Mouse (Mus musculus): Measurements from ENCODE around the gene Tfip11. TPM values are rescaled to one million over a fixed set of nuclear protein-coding genes. Genes with fewer than 3 reads are reported as not detected.

The Tfip11 gene
- polyA plus RNA-seq, 1 experiment from 2014 or later, result 34.8 TPM

DNA sequence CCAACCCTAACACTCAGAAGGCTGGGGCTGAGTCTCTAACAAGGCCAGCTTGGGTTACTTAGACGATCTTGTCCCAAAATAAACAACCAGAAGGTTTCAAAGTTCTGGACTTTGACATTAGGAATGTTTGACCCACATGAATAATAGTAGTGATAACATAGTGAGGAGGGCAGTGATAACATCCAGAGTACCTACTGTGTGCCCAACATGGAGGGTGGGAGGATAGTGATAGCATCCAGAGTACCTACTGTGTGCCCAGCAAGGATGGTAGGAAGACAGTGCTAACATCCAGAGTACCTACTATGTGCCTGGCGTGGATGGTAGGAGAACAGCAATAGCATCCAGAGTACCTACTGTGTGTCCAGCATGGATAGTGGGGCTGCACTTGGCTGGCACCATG, 32.4 kb upstream of the Tfip11 start:
- Histone ChIP-seq H3K9me3 (no peaks in the 10 kb centered on the region), H3K27me3 (no peaks in the 10 kb centered on the region), H3K9ac (no peak overlapping the region), H3K36me3 (no peaks in the 10 kb centered on the region), H3K4me3 (no peak overlapping the region), H3K4me2 (replicated peaks) (no peak overlapping the region), H3K4me1 (peaks cover 42% of the 10 kb centered on the region), H3K27ac (no peak overlapping the region)
- WGBS, result 77% methylated on average over 2 of the region's 2 CpGs
- ATAC-seq (ENCODE audit: low FRiP score, low read depth), result no peak

GRCm38 (mm10) chr5:112294696-112295095, 31.5 kb upstream of the Tfip11 start:
- Histone ChIP-seq H3K4me2 (replicated peaks) (no peak overlapping the region), H3K27me3 (no peaks in the 10 kb centered on the region), H3K9ac (no peak overlapping the region), H3K4me1 (peaks cover 33% of the 10 kb centered on the region), H3K27ac (no peak overlapping the region), H3K9me3 (no peaks in the 10 kb centered on the region), H3K36me3 (no peaks in the 10 kb centered on the region), H3K4me3 (no peak overlapping the region)
- ATAC-seq (ENCODE audit: low FRiP score, low read depth), result no peak
- WGBS, result 66% methylated on average over 4 of the region's 4 CpGs

DNA sequence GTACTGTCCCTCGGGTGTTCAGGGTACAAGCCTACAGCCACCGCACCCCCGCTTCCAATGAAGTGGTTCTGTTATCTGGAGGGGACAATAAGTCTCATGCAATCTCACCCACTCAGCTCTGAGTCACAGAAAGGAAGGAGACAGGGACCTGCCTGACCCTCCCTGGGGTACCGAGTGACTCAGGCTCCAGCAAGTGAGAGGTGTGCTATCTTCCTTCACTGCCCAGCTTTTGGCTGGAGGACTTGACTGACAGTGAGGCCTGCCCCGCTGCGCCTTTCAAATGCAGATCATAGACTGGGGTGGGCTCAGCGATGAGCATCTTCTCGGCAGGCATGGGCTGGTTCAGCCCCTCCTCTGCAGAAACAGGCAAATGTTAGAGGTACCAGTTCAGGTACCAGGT, 31.0 kb upstream of the Tfip11 start:
- no peaks in the 10 kb centered on the region for H3K36me3 ChIP-seq
- H3K27me3 ChIP-seq, result no peaks in the 10 kb centered on the region
- no peak for ATAC-seq (ENCODE audit: low FRiP score, low read depth)
- no peak overlapping the region for H3K9ac ChIP-seq
- H3K27ac ChIP-seq, result no peak overlapping the region
- no peak overlapping the region for H3K4me3 ChIP-seq
- no peaks in the 10 kb centered on the region for H3K9me3 ChIP-seq
- WGBS, result 53% methylated on average over 8 of the region's 8 CpGs
- no peak overlapping the region for H3K4me2 ChIP-seq (replicated peaks)
- peaks cover 29% of the 10 kb centered on the region for H3K4me1 ChIP-seq

DNA sequence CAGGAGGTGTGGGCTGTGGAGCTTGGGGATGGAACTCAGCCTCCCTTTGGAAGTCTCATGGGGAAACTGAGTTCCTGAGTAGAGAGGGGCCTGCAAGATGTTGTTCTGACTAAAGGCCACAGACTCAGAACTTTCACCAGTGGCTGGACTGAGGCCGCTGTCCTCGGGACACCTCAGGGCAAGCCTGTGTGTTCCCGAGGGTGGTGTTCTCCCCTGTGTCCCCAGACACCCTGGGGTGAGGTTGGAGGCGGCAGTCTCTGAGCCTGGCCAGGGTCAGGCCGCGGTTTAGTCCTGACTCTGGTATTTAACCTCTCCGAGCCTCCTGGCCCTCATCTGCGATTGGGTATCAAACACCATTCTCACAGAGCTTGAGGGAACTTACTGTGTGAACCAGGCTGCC, 30.6 kb upstream of the Tfip11 start:
- H3K4me1 ChIP-seq, result peaks cover 25% of the 10 kb centered on the region
- no peaks in the 10 kb centered on the region for H3K27me3 ChIP-seq
- ATAC-seq (ENCODE audit: low FRiP score, low read depth), result no peak
- H3K4me2 ChIP-seq (replicated peaks), result no peak overlapping the region
- 60% methylated on average over 8 of the region's 8 CpGs for WGBS
- H3K27ac ChIP-seq, result no peak overlapping the region
- no peaks in the 10 kb centered on the region for H3K36me3 ChIP-seq
- no peaks in the 10 kb centered on the region for H3K9me3 ChIP-seq
- H3K4me3 ChIP-seq, result no peak overlapping the region
- no peak overlapping the region for H3K9ac ChIP-seq

GRCm38 (mm10) chr5:112296404-112297181, 29.6 kb upstream of the Tfip11 start:
- Histone ChIP-seq H3K4me3 (no peak overlapping the region), H3K27ac (no peak overlapping the region), H3K36me3 (no peaks in the 10 kb centered on the region), H3K4me1 (peaks cover 22% of the 10 kb centered on the region), H3K9me3 (no peaks in the 10 kb centered on the region), H3K4me2 (replicated peaks) (no peak overlapping the region), H3K9ac (no peak overlapping the region), H3K27me3 (no peaks in the 10 kb centered on the region)
- no peak for ATAC-seq (ENCODE audit: low FRiP score, low read depth)
- 70% methylated on average over 6 of the region's 6 CpGs for WGBS

DNA sequence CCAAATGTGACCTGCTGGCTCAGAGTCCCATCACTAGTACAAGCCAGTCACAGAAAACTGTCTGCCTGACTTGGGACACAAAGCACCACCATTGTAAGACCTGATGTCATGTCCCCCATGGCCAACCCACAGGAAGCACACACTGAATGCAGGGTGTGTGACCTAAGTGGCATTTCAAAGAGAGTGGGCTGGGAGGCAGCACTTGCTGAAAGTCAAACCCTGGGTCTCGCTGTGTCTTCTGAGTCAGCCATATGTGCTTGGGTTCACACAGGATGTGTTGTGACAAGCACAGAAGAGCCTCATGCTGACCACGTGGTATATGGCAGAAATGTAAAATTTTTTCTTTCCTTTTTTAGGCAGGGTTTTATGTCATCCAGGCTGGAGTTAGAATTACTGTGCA, 28.9 kb upstream of the Tfip11 start:
- 84% methylated on average over 2 of the region's 2 CpGs for WGBS
- Histone ChIP-seq H3K4me2 (replicated peaks) (no peak overlapping the region), H3K9ac (no peak overlapping the region), H3K36me3 (no peaks in the 10 kb centered on the region), H3K27me3 (no peaks in the 10 kb centered on the region), H3K9me3 (no peaks in the 10 kb centered on the region), H3K27ac (no peak overlapping the region), H3K4me1 (peaks cover 22% of the 10 kb centered on the region), H3K4me3 (no peak overlapping the region)
- no peak for ATAC-seq (ENCODE audit: low FRiP score, low read depth)

DNA sequence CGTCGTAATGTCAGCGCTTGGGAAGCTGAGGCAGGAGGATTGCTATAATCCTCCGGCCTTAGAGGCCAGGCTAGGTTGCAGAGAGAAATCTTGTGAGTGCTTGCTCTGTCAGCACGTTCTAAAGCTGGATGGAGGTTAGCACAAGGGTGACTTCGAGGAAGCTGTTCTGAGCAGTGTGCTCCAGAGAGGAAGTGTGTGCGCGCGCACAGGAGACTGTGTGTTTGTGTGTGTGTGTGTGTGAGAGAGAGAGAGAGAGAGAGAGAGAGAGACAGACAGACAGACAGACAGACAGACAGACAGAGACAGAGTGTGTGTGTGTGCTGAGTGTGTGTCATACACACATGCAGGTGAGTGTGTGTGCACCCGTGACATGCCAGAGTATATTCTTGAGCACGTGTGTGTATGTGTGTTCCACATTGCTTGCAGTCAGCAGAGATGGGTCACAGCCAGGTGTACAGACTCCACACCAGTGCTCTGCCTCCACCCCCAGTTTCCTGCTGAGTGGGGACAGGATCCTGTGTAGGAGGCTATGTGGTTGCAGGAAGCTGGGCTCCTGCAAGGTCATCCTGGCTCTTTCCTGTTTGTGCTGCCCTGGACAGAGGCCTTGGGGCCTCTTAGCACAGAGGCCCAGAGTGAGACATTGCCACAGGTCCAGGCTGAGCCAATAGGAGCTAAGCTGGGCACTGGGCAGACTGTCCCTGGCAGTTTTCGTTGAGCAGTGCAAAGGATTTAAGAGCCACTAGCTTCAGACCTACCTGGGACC, 27.8 kb upstream of the Tfip11 start:
- Histone ChIP-seq H3K4me1 (peaks cover 22% of the 10 kb centered on the region), H3K9me3 (no peaks in the 10 kb centered on the region), H3K4me2 (replicated peaks) (no peak overlapping the region), H3K36me3 (no peaks in the 10 kb centered on the region), H3K27me3 (no peaks in the 10 kb centered on the region), H3K9ac (no peak overlapping the region), H3K4me3 (no peak overlapping the region), H3K27ac (no peak overlapping the region)
- 88% methylated on average over 12 of the region's 12 CpGs for WGBS
- ATAC-seq (ENCODE audit: low FRiP score, low read depth), result no peak

GRCm38 (mm10) chr5:112299399-112299798, 26.8 kb upstream of the Tfip11 start:
- H3K9ac ChIP-seq, result no peak overlapping the region
- no peak overlapping the region for H3K4me3 ChIP-seq
- ATAC-seq (ENCODE audit: low FRiP score, low read depth), result no peak
- WGBS, result 81% methylated on average over 4 of the region's 4 CpGs
- 0 out of 2 replicates have a peak, but pooled peaks cover 3% of the 10 kb centered on the region for H3K36me3 ChIP-seq
- 0 out of 2 replicates have a peak overlapping the region, but pooled peaks have one; percentile 6 for H3K27ac ChIP-seq
- peaks cover 16% of the 10 kb centered on the region for H3K4me1 ChIP-seq
- no peaks in the 10 kb centered on the region for H3K9me3 ChIP-seq
- H3K4me2 ChIP-seq (replicated peaks), result no peak overlapping the region
- no peaks in the 10 kb centered on the region for H3K27me3 ChIP-seq

GRCm38 (mm10) chr5:112300112-112300511, 26.0 kb upstream of the Tfip11 start:
- Histone ChIP-seq H3K9me3 (no peaks in the 10 kb centered on the region), H3K4me2 (replicated peaks) (no peak overlapping the region), H3K36me3 (peaks cover 7% of the 10 kb centered on the region), H3K27ac (no peak overlapping the region), H3K4me3 (no peak overlapping the region), H3K4me1 (peaks cover 9% of the 10 kb centered on the region), H3K9ac (no peak overlapping the region), H3K27me3 (no peaks in the 10 kb centered on the region)
- WGBS, result 90% methylated on average over 2 of the region's 2 CpGs
- no peak for ATAC-seq (ENCODE audit: low FRiP score, low read depth)

- ATAC-seq (ENCODE audit: low FRiP score, low read depth), result no peak
- no peak overlapping the region for H3K9ac ChIP-seq
- no peak overlapping the region for H3K4me3 ChIP-seq
- peaks cover 10% of the 10 kb centered on the region for H3K36me3 ChIP-seq
- no peaks in the 10 kb centered on the region for H3K27me3 ChIP-seq
- H3K4me1 ChIP-seq, result peaks cover 6% of the 10 kb centered on the region
- H3K27ac ChIP-seq, result no peak overlapping the region
- H3K4me2 ChIP-seq (replicated peaks), result no peak overlapping the region
- 91% methylated on average over 6 of the region's 6 CpGs for WGBS
- no peaks in the 10 kb centered on the region for H3K9me3 ChIP-seq
These were observed 25.3 kb upstream of the Tfip11 start for GRCm38 (mm10) chr5:112300721-112301308.

DNA sequence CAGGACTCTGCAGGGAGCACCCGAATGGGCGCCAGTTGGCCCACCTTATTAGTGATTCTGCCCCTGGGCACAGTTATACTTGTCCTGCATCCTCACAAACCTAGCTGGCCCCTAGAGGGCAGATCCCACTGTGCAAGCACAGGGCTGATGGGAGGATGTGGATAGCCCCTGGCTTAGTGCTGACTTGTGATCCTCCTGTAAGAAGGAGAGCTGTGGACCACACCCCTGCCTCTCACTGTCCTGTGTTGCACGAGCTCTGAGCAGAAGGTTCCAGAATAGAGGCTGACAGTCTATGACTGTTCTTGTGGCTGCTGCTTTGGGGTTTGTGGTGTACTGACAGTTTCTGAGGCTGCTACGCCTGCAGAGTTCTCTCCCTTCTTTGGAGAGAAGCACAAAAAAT, 24.5 kb upstream of the Tfip11 start:
- peaks cover 5% of the 10 kb centered on the region for H3K4me1 ChIP-seq
- peaks cover 14% of the 10 kb centered on the region for H3K36me3 ChIP-seq
- 83% methylated on average over 4 of the region's 4 CpGs for WGBS
- H3K27ac ChIP-seq, result no peak overlapping the region
- H3K4me3 ChIP-seq, result no peak overlapping the region
- H3K9me3 ChIP-seq, result no peaks in the 10 kb centered on the region
- no peaks in the 10 kb centered on the region for H3K27me3 ChIP-seq
- H3K9ac ChIP-seq, result no peak overlapping the region
- no peak overlapping the region for H3K4me2 ChIP-seq (replicated peaks)
- no peak for ATAC-seq (ENCODE audit: low FRiP score, low read depth)

GRCm38 (mm10) chr5:112302310-112302709, 23.8 kb upstream of the Tfip11 start:
- Histone ChIP-seq H3K36me3 (peaks cover 16% of the 10 kb centered on the region), H3K4me1 (no peaks in the 10 kb centered on the region), H3K4me3 (no peak overlapping the region), H3K9me3 (no peaks in the 10 kb centered on the region), H3K27ac (no peak overlapping the region), H3K27me3 (no peaks in the 10 kb centered on the region), H3K9ac (no peak overlapping the region), H3K4me2 (replicated peaks) (no peak overlapping the region)
- ATAC-seq (ENCODE audit: low FRiP score, low read depth), result no peak
- WGBS, result 86% methylated on average over 5 of the region's 5 CpGs

All from limb, embryonic 13.5 days (tissue).